Mouse (Mus musculus): Measurements from ENCODE around the gene Plekhg6.

Plekhg6 gene

DNA sequence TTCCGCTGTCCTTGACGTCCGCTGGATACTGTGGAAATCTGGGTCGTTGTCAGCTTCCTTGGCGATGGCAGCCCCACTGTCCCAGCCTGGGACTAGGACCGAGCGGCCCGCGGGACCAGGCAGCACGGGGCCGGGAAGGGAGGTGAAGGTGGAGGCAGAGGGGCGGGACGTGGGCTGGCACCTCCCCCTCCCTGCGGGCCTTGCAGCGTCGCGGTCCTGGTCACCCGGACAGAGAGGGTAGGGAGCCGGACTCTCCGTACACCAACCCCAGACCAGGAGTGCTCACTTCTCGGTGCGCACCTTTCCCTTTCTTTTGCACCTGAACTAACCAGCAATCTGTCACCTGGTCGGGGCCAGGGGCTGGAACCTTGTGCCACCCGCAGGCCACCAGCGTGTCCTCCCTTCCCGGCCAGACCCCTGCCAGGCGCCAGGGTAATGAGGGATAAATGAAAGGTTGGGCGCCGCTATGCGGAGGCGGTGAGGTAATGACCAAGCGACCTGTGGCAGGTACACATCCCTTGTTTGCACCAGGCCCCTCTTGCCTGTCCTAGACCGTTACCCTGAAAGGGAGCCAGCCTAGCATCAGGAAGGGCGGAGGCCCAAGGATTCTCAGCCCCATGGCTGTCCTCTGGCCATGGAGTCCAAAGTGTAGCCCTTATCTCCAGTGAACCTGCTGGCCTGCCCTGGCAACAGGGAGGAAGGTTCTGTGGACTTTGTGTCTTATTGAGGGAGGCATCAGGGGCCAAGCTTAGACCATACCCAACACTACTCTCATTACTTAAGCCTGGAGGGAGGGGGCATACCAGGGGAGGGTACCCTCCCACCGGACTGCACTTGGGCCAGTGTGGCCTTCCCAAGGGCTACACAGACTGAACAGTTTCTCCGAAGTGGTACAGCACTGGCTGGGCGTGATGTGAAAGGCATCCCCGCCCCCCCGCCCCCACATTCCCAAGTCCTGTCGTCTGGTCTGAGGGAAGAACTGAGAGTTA is at the start of gene Plekhg6:
Plekhg6 (minus strand) TSS at position 422 of the 989 bp plus-strand sequence.
- DNase-seq, result no peak

DNA sequence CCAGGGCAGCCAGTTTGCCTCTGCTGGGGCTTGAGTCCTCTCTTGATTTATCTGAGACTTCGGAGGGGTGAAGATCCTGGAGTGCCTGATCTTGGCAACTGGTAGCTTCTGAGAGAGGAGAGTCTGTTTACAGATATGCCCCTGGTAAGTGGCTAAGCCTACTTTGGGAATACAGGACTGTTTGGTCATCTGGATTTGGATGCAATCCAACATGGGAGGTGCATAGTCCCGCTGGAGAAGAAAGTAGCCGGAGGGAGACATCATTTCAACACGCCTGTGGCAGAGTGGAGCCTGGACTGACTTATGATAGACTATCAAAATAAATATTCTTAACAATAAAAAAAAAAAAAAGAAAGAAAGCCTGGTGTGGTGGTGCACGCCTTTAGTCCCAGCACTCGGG is 49.1 kb upstream of the Plekhg6 start:
- no peak for DNase-seq

DNA sequence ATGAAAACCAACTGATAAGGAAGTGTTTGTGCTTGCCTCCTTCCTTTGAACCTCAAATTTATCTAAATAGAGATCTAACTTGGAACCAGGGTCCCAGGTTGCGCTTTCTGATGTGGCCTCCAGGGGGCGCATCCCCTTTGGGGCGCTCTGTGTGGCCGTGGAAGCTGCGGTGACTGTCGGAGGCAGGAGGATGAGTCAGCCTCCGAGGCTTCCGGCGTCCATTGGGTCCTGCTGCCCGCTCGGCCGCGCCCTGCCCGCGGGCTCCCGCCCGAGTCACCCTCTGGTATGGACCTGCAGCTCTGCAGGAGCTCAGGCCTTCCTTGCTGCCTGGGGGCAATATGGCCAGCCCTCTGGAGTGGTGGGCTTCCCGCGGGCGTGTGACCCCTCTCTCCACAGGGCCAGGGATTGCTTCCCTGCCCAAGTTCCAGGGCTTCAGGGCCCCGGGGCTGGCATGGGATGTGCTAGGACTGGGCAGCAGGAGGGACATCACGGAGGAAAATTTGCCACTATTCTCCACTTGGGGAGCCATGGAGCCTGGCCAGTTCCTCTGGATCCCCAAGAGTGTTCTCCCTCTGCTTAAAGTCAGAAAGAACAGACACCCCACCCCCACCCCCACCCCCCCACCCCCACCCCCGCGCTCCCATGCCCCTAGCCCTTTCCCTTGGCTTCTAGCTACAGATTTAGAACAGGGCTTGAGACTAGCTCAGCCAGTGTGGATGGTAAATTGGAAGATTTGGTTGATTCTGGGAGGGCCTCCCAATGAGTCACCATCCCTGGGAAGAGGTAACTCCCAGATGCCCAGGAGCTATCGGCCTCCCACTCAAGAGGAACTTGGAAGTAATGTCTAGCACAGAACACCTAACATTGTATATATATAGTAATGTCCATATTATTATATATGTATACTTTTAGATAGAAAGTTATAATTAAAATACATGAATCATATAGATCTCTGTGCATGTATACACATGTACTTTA is 46.1 kb upstream of the Plekhg6 start:
- DNase-seq, result peak; percentile 37

DNA sequence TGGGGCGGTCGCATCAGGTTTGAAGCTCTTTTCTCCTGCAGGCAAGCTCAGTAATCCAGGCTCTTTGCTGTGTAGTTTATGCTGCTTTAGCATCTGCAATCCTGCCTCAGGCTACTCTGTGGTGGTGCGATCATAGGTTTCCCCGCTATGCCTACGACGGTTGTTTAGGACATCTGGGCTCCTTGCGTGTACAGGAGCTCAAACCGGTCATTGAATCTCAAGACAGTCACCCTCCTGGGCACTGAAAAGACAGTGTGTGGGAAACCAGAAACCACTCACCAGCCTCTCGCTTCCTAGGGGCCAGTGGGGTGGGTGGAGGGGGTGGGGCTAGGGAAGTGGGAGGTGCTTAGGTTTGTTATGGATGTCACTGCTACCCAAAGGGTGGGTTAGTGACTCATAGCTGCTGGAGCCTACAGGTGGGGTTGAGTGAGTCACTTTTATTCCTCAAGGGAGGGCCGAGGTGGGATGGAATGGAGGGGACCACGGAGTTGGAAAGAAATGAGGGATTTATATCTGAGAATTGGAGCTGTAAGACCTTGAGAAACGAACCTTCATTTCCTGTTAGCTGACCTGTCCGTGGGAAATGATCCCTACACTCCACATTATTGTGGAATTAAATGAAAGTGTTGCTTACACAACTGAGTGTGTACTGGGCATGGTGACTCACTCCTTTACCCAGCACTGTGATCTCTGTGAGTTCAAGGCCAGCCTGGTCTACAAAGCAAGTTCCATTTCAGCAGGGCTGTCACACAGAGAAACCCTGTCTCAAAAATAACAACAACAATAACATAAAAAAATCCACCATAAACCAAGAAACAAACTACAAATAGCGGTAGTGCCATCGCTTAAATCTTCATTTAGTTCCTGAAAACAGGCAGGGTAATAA is 44.9 kb upstream of the Plekhg6 start:
- no peak for DNase-seq

DNA sequence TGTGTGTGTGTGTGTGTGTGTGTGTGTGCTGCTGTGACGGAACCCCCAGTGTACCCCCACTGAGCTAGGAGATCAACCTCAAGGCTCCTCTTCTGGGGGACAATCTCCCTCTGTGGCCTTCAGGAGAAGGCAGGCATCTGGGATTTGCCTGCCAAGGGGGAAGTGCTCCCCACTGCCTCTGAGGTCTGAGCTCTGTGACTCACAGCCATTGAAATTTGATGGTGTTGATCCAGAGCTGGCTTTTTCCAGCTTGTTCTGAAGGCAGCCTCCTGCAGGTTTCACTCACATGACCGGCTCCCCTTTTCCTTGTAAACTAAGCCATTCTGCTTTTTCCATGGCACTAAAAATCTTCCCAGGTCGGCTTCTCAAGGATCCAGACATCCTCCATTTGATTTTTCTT is 43.6 kb upstream of the Plekhg6 start:
- DNase-seq, result no peak

DNA sequence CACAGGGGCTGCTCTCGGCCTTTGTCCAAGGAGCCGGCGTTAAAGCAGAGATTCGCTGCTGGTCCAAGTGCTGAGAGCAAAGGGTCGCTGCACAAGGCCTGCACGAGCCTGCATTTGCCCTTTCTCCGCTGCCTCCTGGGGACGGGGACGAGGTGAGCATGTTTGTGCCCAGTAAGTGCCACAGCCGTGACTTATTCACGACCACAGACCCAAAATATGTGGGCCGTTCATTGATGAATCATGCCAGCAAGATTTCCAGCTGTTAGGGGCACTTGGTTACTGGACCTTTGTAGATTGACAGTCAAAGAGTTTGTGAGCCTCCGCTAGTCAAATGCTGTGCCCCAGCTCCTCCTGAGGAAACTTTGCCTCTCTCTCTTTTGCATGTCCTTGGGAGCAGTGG is 42.9 kb upstream of the Plekhg6 start:
- no peak for DNase-seq

DNA sequence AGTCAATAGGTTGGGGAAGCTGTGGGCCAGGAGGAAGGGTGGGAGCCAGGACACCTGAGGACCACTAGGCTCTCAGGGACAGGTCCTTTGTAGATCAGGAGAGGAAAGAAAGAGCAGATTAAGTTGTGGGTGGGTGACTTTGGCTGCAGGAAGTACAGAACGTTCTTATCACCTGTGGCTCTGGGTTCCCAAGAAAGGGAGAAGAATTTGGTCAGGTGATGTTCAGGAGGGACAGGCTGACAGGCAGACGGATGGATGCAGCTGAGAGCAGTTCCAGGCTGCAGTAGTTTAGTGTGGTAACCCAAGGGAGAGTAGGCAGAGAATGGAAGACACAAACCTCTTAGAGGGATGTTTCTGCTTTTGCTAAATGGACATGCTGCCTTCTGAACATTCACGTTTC is 42.5 kb upstream of the Plekhg6 start:
- no peak for DNase-seq

DNA sequence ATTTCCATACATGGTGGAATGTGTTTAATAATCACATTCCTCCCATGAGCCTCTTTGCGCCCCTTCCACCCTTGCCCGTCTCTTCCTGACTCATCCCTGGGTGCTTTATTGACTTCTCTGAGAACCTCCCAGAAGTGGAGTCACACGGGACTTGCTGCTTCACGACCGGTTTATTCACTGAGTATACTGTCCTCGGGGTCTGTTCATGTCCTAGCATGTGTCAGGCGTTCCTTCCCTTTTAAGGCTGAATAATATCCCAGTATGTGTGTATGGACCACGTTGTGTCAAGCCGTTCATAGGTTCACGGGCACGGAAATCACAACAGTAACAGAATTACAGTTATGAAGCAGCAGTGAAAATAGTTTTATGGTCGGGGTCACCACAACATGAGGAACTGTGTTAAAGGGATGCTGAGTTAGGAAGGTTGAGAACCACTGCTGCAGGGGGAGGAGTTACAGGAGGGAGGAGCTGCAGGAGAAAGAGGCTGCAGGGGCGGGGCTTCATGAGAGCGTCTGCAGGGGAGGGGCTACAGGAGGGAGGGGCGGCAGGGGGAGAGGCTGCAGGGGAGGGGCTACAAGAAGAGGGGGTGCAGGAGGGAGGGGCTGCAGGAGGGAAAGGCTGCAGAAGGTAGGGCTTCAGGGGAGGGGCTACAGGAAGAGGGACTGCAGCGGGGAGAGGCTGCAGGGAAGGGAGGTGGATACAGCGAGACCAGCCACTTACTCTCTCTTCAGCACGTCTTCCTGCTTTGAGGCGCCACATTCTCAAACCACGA is 41.6 kb upstream of the Plekhg6 start:
- peak; percentile 4 for DNase-seq

DNA sequence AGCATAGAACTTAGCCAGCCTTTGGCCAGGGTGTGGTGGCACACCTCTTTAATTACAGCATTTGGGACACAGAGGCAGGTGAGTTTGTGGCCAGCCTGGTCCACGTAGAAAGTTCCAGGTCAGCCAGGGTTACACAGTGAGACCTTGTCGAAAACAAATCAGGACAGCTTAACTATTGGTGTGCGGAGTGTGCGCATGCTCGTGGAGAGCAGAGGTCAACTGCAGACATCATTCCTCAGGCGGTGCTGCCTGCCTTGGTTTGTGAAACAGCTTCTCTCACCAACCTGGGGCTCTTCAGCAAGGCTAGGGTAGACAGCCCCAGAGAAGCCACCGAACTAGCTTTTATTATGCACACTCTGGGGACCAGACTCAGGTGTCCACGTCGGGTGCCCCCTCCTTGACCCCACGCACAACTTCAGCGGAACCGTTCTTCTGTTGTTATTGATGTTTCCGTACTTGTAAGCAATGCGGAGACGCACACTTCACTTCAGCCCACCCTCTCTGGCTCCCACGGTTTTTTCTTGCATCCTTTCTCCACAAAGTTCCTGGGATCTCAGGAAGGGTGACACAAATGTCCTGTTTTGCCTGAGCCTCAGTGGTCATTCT is 40.0 kb upstream of the Plekhg6 start:
- DNase-seq, result no peak

DNA sequence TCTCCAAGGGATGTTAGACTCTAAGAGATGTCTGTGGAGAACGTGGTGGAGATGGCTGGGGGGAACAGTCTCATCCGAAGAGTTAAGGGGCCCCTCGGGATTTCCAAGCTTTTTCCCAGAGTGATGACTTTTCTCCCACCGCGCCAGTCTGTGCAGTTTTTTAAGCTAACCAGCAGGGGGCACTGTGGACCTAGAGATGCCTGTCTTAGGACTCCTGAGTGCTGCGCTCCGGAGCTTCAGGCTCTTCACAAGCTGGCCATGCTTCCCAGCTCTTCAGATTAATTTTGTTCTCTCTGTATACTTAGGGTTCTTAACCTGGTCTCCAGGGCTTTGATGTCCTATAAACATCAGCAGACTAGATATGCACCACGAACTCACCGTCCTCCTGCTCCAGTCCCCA is 38.2 kb upstream of the Plekhg6 start:
- peak; percentile 56 for DNase-seq

DNA sequence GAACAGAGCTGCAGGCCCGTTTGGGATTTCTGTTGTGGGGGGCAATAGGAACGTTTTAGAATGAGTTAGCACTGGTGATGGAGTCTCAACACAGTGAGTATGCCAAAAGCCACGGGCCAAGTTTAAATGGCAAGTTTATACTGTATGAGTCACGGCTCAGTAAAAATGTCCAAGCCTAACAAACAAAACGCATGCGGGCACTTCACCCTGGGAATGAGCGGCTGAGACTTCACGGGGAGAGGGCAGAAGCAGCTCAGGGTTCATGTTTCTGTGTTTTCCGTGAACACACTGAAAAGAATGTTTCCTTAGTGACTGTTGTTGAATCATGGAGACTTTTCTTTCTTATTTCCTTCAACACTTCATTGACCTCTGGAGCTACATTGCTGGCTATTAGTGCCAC is 32.7 kb upstream of the Plekhg6 start:
- DNase-seq, result no peak

DNA sequence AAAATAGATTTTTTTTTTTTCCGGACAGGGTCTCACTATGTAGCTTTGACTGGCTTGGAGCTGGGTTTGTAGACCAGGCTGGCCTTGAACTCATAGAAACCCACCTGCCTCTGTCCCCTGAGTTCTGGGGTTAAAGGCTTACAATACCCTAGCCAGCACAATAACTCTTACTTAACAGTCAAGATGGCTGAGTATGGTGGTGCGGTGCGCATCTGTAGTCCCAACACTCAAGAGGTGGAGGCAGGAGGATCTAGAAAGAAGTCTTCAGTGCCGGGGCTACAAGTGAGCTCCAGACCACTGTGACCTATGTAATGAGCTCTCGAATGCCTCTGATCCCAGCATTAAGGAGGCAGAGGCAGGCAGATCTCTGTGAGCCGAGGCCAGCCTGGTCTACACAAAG is 31.1 kb upstream of the Plekhg6 start:
- DNase-seq, result no peak

DNA sequence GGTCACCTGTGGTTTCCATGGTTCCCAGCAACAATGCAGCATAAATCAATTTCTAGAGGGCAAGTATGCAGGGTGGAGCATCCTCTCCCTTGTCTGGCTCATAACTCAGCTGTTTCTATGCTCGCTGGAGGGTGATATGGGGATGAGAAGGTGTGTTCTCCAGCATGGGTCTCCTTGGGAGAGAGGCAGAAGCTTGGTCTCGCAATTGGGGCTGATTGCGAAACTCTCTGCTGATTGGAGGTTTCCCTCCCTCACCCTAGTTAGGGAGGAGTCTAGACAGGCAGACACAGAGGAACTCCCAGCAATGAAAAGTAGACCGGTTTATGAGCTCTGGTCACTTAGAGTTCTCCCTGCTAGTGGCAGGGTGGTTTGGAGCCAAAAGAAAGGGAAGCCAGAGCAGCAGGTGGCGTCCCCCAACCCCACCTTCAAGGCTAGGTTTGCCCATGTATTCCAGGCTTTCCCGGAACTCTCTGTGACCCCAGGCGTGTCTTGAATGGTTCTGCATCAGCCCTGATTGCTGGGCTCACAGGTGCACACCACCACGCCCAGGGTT is 30.5 kb upstream of the Plekhg6 start:
- DNase-seq, result no peak

DNA sequence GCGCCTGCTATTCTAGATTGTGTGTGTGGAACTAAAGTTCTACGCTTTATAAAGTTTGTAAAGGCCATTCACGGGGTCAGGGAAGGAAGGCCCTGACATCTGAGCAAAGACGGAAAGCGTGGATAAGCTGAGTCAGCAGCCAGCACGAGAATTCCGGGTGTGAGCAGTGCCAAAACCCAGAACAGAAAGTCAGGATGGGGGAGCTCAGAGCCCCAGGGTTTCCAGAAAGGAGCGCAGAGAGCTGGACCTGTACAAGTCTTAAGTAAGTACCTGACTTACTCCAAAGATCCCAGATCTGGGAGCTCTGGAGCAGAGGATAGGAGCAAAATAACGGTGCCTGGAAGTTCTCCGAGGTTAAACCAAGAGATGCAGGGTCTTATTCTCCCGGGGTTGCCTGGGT is 30.0 kb upstream of the Plekhg6 start:
- DNase-seq, result no peak

DNA sequence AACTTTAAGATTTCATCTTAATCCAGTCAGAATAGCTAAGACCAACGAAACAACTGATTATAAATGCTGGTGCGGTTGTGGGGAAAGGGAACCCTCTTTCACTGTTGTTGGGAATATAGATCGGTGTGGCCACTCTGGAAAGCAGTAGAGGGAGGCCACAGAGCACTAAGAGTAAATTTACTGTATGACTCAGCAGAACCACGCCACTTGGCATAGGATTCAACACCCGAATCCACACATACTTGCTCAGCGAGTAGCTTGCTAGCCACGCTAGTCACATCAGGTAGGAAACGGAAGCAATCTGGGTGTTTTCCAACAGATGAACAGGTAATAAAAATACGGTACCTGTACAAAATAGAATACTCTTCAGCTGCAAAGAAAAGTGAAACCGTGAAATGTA is 27.1 kb upstream of the Plekhg6 start:
- DNase-seq, result no peak

DNA sequence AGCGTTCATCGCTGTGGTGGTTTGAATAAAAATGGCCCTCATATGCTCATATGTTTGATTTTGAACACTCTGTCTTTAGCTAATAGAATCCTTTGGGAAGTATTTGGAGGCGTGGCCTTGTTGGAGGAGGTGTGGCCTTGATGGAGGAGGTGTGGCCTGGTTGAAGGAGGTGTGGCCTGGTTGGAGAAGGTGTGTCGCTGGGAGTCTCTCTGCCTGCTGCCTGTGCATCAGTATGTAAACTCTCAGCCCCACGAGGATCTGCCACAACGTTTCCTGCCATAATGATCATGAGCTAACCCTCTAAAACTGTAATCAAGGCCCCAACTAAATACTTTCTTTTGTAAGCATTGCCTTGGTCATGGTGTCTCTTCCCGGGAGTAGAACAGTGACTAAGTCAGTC is 26.6 kb upstream of the Plekhg6 start:
- no peak for DNase-seq

DNA sequence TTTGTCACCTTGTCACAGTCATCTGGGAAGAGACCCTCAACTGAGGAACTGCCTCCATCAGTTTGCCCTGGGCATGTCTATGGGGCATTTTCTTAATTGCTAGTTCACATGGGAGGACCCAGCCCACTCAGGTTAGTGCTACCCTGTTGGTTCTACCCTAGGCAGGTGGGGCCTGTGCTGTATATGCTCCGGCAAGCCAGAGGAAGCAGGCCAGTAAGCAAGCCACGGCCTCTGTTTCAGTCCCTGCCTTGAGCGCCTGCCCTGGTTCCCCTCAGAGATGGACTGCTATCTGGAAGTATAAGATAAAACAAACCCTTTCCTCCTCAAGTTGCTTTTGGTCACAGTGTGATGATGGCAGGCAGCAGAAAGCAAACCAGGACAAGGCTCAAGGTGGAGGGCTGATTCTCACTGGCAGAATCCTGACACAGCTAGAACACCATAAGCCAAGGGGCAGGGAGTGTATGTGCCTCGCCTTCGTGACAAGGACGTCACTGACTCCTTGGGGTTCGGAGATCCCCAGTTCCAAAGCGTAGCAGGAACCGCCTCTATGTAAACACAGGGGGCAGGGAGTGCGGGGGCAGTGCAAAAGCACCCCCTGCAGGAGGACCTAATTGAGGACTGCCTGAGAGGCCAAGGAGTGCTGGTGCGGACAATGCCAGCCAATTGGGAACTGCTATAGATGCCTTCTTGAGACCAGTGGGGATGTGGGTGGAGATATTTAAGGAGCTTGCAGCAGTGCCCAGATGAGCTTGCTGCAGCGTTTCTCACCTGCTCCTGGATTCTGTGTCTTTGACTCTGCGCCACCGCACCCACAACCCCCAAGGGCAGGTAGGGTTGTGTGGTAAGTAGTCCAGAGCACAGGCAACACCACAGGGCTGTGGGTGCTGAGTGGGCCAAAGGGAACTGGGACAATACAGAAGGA is 25.1 kb upstream of the Plekhg6 start:
- no peak for DNase-seq

DNA sequence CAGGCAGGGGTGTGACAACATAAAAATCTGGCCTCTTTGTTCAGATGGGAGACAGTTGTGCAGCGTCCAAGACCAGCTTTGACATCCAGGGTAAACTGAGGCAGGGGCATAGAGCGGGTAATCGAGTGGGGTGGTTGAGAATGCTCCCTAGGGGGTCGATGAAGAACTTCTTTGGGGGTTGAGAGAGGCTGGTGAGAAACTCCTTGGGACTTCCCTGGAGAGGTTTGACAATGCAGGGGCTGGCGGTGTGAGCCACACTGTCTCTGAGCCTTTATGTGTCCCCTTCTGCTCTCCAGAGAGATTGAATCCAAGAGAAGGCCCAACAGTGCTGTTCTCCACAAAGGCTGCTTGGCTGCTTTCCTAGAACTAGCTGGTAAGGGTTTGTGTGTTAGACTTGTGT is 9.3 kb upstream of the Plekhg6 start:
- DNase-seq, result no peak

DNA sequence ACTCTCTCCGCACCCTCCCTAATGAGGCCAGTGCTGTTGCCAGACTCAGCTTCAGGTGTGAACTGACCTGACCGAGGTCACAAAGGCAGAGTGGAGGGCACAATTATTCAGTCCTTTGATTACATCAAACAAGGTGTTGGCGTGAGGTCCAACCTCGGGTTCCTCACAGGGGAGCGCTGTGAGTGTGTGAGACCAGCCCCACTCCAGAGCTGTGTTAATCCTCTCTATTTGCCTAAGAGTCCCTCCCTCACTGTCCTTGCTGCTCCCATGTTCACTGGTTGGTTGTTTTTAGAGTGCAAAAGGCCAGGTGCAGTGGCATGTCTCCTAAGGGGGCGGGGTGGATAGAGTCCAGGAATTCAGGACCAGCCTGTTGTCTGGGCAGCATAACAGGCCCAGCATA is 5.5 kb upstream of the Plekhg6 start:
- no peak for DNase-seq
